In the genomic region with DNA sequence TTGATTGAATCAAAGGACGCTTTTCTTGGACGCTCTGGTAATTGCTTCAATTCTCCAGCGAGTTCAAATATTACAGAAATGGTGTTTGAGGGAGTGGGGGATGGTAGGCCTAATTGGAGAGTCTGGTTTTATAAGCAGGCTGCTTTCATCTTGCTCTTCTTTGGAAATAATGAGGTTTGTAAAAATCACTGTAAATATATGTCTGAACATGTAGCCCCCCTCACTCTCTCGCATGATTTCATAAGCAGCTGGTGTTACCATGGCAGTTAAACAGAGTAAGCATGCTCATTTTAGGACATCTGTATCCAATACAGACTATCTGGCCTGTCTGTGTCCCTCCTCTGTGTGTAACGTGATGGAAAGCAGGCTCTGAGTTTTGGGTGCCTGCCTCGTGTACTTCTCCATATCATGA, we compare ENCODE assay signal across 10 mouse cellular contexts.
DNase-seq lines count a peak whose midpoint lies in the region; ATAC-seq and TF ChIP-seq lines count a peak whose summit lies in the region.
"Had no signal": no experiment of that assay in that cellular context is flagged by ENCODE, and none has a peak within 500 bp of the region (broad histone marks: within the 10 kb centered on the region; RNA-seq: fewer than 3 reads in every experiment).

No protein-coding gene starts in this region.

- no peaks in the 10 kb centered on the region for H3K4me1 ChIP-seq in kidney, postnatal 0 days (replicated peaks; ENCODE audit: insufficient read depth, low read length)
- peaks cover 3% of the 10 kb centered on the region; the same call in 1 of the 2 replicates for H3K4me1 ChIP-seq in forebrain, embryonic 12.5 days
- peaks cover 2% of the 10 kb centered on the region; the same call in 1 of the 2 replicates for H3K4me1 ChIP-seq in limb, embryonic 15.5 days

- intact Hi-C loops in left cerebral cortex, adult 2 months (cut with DNase I) = no loop called here

- WGBS in kidney, postnatal 0 days = 62% methylated on average over 6 of the region's 6 CpGs
- 57% methylated on average over 6 of the region's 6 CpGs for WGBS in forebrain, embryonic 12.5 days
- WGBS in limb, embryonic 15.5 days = 12% methylated on average over 6 of the region's 6 CpGs

- no peaks in the 10 kb centered on the region for H3K27me3 ChIP-seq in kidney, postnatal 0 days (ENCODE audit: insufficient read depth, low read length)
- no peaks in the 10 kb centered on the region for H3K27me3 ChIP-seq in forebrain, embryonic 12.5 days
- H3K27me3 ChIP-seq in limb, embryonic 15.5 days = no peaks in the 10 kb centered on the region

- H3K4me2 ChIP-seq in kidney, postnatal 0 days (ENCODE audit: low read length) = no peak overlapping the region
- no peak overlapping the region for H3K4me2 ChIP-seq in forebrain, embryonic 12.5 days
- no peak overlapping the region for H3K4me2 ChIP-seq in limb, embryonic 15.5 days

- no peaks in the 10 kb centered on the region for H3K36me3 ChIP-seq in kidney, postnatal 0 days (ENCODE audit: insufficient read depth, low read length)
- no peaks in the 10 kb centered on the region for H3K36me3 ChIP-seq in forebrain, embryonic 12.5 days (replicated peaks)
- H3K36me3 ChIP-seq in limb, embryonic 15.5 days = no peaks in the 10 kb centered on the region

- H3K9ac ChIP-seq in kidney, postnatal 0 days (ENCODE audit: low read depth, low read length) = no peak overlapping the region
- H3K9ac ChIP-seq in forebrain, embryonic 12.5 days = no peak overlapping the region
- no peak overlapping the region for H3K9ac ChIP-seq in limb, embryonic 15.5 days

- peak; percentile 40 for DNase-seq in kidney, postnatal 0 days (ENCODE audit: low spot score)
- no peak for DNase-seq in kidney, postnatal 14 days
- DNase-seq in embryo, embryonic 10.5 days (ENCODE audit: low spot score) = peak; percentile 33
- DNase-seq in left cerebral cortex, adult 2 months (ENCODE audit: extremely low spot score in 1 of 2, low spot score in 2 of 2) = no peak
- DNase-seq: kidney, adult 2 months; lung, postnatal 10 days had no signal

- no peak for TF ChIP-seq CTCF in kidney, postnatal 0 days (IDR thresholded peaks at IDR 0.05; ENCODE audit: low read depth)
- no peak for TF ChIP-seq CTCF in left cerebral cortex, adult 2 months (IDR thresholded peaks at IDR 0.05)

- H3K27ac ChIP-seq in kidney, postnatal 0 days = no peak overlapping the region
- H3K27ac ChIP-seq in forebrain, embryonic 12.5 days = 0 out of 2 replicates have a peak overlapping the region, but pooled peaks have one; percentile 32
- no peak overlapping the region for H3K27ac ChIP-seq in limb, embryonic 15.5 days
- no peak overlapping the region for H3K27ac ChIP-seq in left cerebral cortex, adult 2 months

- no peak for ATAC-seq in kidney, postnatal 0 days (replicated peaks; ENCODE audit: low FRiP score, low read depth)
- ATAC-seq in forebrain, embryonic 12.5 days (ENCODE audit: low FRiP score) = peak; percentile 86; the same call in 1 of the 2 replicates
- ATAC-seq in limb, embryonic 15.5 days (ENCODE audit: insufficient number of reproducible peaks, low FRiP score, low TSS enrichment, low read depth) = peak; percentile 89
- no peak for ATAC-seq in erythroblast, adult 5-6 weeks (replicated peaks; ENCODE audit: low FRiP score, poor library complexity, severe bottlenecking)
- ATAC-seq: activated CD4-positive, CD25-positive, alpha-beta regulatory T cell, adult 4 months had no signal

- no peak overlapping the region for H3K4me3 ChIP-seq in kidney, postnatal 0 days (replicated peaks; ENCODE audit: low read depth, low read length)
- no peak overlapping the region for H3K4me3 ChIP-seq in forebrain, embryonic 12.5 days (replicated peaks)
- H3K4me3 ChIP-seq in limb, embryonic 15.5 days = no peak overlapping the region
- no peak overlapping the region for H3K4me3 ChIP-seq in left cerebral cortex, adult 2 months

- no peaks in the 10 kb centered on the region for H3K9me3 ChIP-seq in kidney, postnatal 0 days (replicated peaks; ENCODE audit: low read length)
- no peaks in the 10 kb centered on the region for H3K9me3 ChIP-seq in forebrain, embryonic 12.5 days
- no peaks in the 10 kb centered on the region for H3K9me3 ChIP-seq in limb, embryonic 15.5 days

Comparison
In these comparisons a context has a peak if more than half of its experiments do, and no peak if none do; other contexts are left out.
1. DNase-seq: peak in kidney, postnatal 0 days (single experiment) and embryo, embryonic 10.5 days (single experiment); none in kidney, postnatal 14 days (single experiment) and left cerebral cortex, adult 2 months (0 of 2).
2. ATAC-seq: peak in forebrain, embryonic 12.5 days (single experiment) and limb, embryonic 15.5 days (single experiment); none in kidney, postnatal 0 days (single experiment) and erythroblast, adult 5-6 weeks (single experiment).